Mouse (Mus musculus) left cerebral cortex, adult 6 months (tissue): Measurements from ENCODE around the gene Gpr89. TPM values are rescaled to one million over a fixed set of nuclear protein-coding genes. Genes with fewer than 3 reads are reported as not detected.

Source experiments
- long read RNA-seq, 2 experiments: library from polyadenylated mRNA; unstranded; transcript quantifications; one replicate each; pipeline ENCODE4 v2.0.0; 2019 to 2020
- polyA plus RNA-seq: library from polyadenylated mRNA; unstranded; fragments of <200 nt; fragmentation: Nextera tagmentation; gene quantifications from 2 replicates; pipeline ENCODE4 v1.2.3, GENCODE M21; 2021

The Gpr89 gene
- polyA plus RNA-seq = 14.0 and 21.3 TPM in 2 replicates
- long read RNA-seq, experiment 1, full-length matches to known transcripts = 78 of 108 reads
- long read RNA-seq, experiment 1, partial matches to known transcripts = 4 of 108 reads
- long read RNA-seq, experiment 1, other reads (novel, unspliced or antisense) = 26 of 108 reads
- long read RNA-seq, experiment 2, full-length matches to known transcripts = 19 of 40 reads
- long read RNA-seq, experiment 2, partial matches to known transcripts = 10 of 40 reads
- long read RNA-seq, experiment 2, other reads (novel, unspliced or antisense) = 11 of 40 reads

GRCm38 (mm10) chr3:96904851-96905541 is at the start of gene Gpr89:
TSS of gene Gpr89 (minus strand) at chr3:96905346.

DNA sequence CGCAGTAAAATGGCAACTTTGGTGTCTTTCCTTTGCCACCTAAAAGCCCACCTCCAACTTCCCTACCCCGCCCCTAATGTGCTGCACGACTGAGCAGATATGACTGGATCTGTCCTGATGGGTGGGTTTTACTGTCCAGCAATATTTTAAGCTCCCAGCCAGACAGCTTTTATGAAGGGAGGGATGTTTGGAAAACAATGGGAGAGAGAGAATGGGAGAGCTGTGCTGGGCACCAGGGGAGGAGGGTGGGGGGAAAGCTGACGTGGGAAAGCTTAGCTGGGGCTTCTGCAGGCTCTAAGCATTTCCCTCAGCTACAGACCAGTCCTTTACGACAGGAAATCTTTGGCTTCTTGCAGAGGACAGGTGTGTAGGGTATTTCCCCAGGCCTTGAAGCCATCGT is 20.8 kb upstream of the Gpr89 start, which contains the start of gene Gja8:
TSS of gene Gja8 (minus strand) at position 101 of the 400 bp plus-strand sequence.

GRCm38 (mm10) chr3:96904393-96904792 is 753 bp downstream of the Gpr89 start, which contains the start of gene Gja5:
TSS of gene Gja5 (plus strand) at chr3:96904693.

GRCm38 (mm10) chr3:96828984-96829383 is 76.2 kb downstream of the Gpr89 start, which contains the start of the genes Pdzk1 and Cd160:
TSS of gene Pdzk1 (plus strand) at chr3:96829284.
TSS of gene Cd160 (minus strand) at chr3:96829351.

Other genes with a start within 250 kb of the Gpr89 start
- gene Ankrd35, start 235.2 kb downstream of the Gpr89 start, polyA plus RNA-seq = 6.1 and 6.7 TPM in 2 replicates
- 10.8 and 15.6 TPM in 2 replicates for gene Pias3, start 209.0 kb downstream of the Gpr89 start, polyA plus RNA-seq
- 10.7 and 12.3 TPM in 2 replicates for gene Nudt17, start 196.8 kb downstream of the Gpr89 start, polyA plus RNA-seq
- gene Polr3c, start 177.7 kb downstream of the Gpr89 start, polyA plus RNA-seq = 18.8 and 21.4 TPM in 2 replicates
- gene Rnf115, start 177.7 kb downstream of the Gpr89 start, polyA plus RNA-seq = 31.0 and 64.8 TPM in 2 replicates
- gene Pdzk1, start 76.1 kb downstream of the Gpr89 start, polyA plus RNA-seq = 0.16 TPM in 1 of 2 replicates, not detected in the other
- gene Cd160, start 76.0 kb downstream of the Gpr89 start, polyA plus RNA-seq = 0.07 and 0.11 TPM in 2 replicates
- gene Gja5, start 653 bp downstream of the Gpr89 start, polyA plus RNA-seq = 0.21 and 0.39 TPM in 2 replicates
- gene Gja8, start 20.7 kb upstream of the Gpr89 start, polyA plus RNA-seq = 0.01 TPM in 1 of 2 replicates, not detected in the other